Mouse (Mus musculus) activated CD4-positive, CD25-positive, alpha-beta regulatory T cell, adult 4 months (primary cell): ENCODE results near the gene Cdc42. TPM values are rescaled to one million over a fixed set of nuclear protein-coding genes. Genes with fewer than 3 reads are reported as not detected.

Experiments used
- ATAC-seq: one replicate; pipeline ENCODE4 v1.8.0; 2017
- polyA plus RNA-seq, 2 experiments: library from polyadenylated mRNA; unstranded; fragments of 100-300 nt; shearing (Covaris generic); gene quantifications; one replicate each; pipeline ENCODE4 v1.2.1; 2017

Cdc42 gene
- 100 to 1,000 TPM; 726 to 745 TPM for polyA plus RNA-seq

DNA sequence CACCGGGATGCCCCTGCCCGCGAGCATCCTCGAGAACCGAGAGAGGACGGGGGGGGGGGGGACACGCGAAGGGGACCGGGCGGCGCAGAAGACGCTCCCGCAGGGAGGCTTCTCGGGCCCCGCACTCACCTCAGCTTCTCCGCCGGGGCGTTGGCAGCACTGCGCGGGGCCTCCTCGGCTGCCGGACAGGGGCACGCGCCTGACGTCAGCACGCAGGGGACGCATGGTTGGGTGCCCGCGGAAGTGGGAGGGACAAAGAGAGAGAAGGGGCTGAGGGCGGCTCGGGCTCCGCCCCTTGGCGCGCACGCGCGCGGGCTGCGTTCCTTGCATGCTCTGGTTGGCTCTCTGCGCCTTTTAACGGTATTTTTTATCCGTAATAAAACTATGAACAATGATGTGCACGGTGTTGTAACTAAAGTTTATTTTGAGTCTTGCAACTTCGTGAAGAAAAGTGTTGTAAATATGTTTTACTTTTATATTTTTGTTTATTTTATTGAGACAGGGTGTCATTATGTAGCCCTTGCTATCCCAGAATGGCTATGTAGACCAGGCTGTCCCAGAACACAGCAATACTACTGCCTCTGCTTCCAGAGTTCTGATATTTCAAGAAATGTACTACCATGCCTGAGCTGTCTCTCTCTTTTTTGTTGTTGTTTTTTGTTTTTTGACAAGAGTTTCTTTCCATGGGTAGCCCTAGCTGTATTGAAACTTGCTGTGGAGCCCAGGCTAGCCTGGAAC, at the start of gene Cdc42:
Gene Cdc42 (minus strand): TSS at position 204 of the 738 bp plus-strand sequence.
- ATAC-seq, result peak; percentile 89

DNA sequence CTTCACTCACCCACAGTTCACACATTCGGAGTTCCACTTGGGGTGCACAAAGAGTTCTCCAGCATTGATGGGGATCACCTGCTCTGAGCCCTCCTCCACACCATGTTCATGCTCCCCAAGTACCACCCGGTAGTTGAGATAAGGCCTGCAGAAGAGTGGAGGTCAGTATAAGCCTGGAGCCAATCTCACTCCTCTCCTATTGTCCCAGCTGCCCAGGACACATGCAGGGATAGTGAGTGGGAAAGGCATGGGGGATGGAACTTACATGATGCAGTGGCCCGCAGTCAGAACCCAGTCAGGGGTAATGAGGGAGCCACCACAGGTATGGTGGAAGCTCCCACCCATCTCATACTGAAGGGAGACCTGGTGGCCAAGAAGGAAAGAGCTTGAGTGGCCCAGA, 48.1 kb upstream of the Cdc42 start:
- no peak for ATAC-seq

DNA sequence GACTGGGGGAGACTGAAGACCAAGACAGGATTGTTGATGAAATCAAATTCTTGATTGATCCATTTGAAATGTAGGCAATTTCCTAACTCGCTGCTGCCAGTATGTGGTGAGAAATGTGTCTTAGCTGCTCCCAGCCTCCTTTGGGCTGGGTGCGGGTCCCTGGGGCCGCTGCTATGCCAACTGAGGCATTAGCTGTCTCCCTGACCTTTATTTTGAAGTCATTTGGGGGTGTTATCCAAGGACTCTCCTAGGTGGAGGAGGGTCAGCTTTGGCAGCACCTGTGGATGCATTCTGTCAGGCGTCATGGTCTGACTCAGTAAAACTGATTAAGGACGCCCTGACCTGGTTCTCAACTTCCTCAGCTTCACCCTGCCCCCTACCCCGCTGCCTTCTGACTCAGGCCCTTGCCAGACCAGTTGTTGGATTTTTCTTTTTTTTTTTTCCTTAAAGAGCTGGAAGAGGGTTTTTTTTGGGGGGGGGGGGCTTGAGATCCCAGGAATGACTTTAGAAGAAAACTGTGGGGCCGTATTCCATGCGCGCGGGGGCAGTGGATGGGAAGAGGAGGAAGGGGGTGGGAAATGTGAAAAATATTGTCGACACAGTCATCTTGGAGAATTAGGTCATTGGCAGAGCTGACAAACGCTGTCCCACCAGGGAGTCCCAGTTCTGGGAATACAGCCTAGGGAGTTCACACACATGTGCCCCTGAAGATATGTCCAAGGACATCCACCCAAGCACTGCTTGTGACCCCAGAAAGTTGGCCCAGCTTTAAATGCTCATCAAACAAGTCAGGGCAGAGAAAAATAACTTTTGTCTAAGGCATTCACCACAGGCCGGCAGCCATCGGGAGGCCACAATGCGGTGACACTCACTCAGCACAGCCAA, 39.4 kb upstream of the Cdc42 start:
- ATAC-seq, result no peak

DNA sequence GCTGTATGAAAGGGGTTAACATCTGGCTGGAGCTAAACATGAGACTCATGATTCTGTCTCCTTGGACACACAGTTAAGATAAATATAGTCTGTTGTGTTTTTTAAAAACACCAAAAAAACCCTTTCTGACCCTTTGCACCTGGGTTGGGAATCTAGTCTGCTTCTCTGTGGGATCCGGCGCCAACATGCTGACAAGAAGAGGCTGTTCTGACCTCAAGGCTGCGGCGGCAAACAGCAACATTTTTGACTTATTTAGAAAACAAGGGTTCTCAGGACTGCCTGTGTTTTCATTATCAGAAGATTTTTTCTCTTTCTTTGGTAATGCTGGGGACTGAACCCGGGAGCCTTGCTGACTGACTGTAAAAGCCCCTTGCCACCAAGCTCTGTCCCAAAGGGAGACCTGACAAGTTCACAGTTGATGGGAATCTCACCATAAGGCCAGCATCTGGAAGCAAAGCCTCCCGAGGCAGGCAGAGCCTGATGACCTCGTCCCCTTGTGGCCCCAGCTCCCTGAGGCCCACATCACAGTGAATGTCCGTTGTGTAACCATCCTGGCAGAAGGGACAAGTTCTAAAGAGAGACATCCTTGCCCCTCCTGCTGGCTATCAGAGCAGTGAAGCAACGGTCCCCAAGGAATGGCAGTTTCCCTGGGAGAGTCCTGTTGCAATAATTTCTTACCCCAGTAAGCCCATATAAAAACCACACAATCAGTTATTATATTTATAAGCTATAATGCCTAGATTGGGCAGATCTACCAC, 36.0 kb upstream of the Cdc42 start:
- ATAC-seq, result no peak

DNA sequence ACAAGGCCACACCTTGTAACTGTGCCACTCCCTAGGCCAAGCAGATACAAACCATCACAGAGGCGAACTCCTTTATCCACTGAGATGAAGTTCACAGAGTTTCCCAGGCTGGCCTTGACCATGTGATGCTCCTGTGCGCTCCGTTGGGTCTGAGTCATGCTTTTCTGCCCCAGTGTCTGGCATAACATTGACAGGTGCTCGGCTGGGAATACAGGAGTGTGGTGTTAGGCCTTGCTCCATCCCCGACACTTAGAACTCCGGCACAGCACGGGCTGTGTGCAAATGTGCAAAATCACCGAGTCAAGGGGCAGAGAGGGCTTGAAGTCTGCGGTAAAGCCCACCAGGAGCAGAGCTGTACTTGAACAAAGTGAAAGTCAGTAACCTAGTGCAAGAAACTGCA, 35.4 kb upstream of the Cdc42 start:
- ATAC-seq, result no peak

DNA sequence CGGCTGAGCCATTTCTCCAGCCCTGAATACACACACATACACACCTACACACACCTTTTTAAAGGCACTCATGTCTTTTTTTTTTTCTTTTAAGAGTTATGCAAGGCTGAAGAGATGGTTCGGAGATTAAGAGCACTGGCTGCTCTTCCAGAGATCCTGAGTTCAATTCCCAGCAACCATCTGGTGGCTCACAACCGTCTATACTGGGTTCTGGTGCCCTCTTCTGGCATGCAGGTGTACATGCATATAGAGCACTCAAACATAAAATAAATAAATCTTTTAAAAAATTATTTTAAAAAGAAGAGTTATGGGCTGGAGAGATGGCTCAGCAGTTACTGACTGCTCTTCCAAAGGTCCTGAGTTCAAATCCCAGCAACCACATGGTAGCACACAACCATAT, 33.8 kb upstream of the Cdc42 start:
- ATAC-seq, result no peak

DNA sequence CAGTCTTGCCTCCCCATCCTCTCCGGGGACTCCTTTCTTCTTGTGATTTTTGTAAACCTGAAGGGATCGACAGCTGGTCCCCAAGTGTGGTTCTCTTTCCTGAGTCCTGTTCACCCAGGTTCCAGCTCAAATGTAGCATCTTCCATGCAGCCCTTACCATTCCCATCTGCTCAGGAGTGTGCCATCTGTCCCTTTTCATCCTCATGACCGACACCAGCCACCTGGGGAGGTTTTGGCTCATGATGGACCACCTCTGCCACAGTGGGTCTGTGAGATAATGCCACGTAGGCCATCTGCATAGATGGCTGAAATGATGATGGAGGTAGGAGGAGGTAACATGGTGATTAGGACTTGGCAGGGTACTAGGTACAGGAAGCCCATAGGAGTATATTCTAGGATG, 32.7 kb upstream of the Cdc42 start:
- ATAC-seq, result no peak

DNA sequence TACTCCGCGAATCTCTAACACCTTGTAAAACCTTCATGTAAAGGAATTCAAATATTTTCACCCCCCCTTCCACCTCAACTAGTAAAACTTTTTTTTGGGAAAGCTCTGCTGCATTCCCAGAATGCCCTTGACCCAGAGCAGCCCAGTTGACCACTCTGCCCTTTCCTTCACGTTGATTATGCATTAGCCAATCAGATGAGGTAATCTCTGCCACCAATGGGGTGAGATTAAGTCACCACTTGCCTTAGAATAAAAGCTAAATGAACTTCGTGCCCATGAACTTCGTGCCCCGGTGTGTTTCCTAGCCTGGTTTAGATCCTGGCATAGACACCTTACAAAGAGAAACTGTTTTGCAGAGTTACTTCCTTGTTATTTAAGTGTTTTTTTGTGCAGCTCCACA, 31.5 kb upstream of the Cdc42 start:
- ATAC-seq, result no peak

DNA sequence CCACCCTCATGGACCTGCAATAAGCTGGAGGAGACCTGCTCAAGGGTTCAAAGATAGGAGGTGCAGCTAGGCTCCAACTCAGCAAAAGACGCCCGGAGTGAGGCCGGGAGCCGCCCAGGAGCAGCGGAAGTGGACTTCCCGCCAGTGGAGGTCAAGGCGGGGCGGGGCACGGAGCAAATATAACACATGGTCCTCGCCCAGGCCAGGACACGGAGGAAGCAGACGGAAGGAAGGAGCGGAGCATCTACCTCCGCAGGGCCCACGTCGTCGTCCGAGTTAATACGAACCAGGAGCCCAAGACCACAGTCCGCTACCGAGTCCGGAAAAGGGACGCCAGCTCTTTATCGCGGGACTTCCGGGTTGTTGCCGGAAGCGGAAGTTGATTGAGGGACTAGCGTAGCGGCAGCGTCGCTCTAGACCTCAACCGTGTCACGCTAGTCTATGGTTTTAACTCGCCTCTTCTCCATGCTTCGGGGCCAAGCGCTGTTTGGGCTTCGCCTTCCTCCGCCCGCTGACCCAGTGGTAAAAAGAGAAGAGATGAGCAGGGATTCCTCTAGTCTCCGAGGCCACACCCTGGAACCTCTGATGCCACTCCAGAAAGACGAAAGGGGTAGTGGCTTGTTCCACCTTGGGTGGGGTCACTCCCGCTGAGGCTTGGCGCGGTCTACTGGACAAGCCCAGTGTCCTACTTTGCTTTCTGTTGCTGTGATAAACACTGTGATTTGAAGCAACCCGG, 30.7 kb upstream of the Cdc42 start:
- ATAC-seq, result peak; percentile 90

DNA sequence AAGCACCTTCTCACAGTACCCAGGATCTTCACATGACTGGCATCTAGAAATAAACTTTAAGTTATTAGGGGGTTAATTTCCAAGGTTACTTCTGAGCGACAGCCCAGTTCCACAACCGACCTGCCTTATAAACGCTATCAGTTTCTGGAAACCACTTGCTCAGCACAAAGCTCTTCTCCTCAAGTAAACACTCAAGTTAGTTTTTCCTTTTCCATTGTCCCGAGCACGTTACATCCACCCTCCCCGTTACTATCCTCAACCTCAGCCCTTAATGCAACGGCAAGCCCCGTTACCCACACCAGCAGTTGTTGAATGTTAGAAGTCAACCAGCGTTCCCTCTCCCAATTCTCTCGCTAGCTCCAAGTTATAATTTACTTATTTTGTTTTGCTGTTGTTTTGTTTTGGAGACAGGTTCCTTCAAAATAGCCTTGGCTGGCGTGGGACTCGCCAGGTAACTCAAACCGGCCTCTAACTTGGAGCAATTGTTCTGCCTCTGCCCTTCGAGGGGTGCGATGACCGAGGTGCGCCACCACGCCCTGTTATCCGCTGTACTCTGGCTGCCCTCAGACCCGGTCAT, 30.1 kb upstream of the Cdc42 start:
- peak; percentile 12 for ATAC-seq

DNA sequence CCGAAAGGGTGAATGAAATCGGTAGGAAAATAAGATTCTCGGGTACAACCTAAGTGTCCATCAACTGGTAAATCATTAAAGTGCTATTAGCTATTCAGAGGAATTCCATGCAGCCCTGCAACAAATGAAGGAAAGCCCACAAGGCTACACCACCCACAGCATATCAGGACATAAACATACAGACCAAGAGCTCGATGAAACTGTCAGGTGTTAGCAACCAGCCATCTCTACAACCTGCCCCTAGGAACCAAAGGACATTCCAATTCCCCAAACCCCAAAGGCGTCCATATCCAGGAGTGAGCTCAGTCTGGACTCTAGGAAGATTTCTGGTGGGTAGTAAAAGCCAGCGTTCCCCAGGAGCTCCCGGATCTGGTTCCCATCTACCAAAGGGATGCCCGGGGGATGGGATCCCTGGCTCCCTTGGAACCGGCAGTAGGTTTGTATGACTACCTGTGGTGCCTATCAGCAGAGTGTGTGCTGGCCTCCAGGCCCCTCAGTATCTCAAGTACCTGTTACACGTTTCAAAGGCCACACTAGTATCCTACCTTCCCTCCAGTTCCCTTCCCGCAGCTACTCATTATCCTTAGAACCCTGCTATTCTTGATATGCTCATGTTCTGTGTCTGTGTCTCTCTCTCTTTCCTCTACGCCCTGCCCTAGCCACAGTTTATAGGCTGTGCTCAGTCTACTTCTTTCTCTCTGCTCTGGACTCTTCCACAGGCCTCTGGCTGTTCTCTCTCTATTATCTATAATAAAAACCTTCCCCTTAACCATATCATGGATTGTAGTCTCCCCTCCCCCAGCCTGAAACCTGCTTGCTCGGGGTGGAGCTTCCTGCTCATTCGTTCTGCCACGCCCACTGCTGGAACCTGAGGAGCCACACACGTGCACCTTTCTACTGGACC, 23.4 kb upstream of the Cdc42 start:
- ATAC-seq, result no peak

DNA sequence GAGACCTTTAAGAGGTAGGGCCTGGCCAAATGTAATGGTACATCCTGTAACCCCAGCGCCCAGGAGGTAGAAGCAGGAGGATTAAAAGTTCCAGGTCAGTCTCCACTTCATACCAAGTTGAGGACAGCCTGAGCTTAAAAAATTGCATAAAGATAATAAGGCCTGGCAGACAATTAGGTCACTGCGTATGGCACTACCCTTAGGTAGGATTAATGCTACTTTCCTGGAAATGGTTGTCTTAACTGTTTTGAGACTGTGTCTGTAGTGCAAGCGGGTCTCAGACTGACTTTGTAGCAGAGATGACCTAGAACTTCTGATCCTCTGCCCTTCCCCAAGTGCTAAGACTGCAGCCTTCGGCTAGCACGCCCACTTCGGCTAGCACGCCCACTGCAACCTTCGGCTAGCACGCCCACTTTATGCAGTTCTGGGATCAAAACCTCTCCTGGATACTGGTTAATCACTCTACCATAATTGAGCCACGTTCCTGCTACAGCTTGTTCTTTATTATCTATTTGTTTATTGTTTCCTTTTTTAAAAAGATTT, 22.3 kb upstream of the Cdc42 start:
- ATAC-seq, result no peak

DNA sequence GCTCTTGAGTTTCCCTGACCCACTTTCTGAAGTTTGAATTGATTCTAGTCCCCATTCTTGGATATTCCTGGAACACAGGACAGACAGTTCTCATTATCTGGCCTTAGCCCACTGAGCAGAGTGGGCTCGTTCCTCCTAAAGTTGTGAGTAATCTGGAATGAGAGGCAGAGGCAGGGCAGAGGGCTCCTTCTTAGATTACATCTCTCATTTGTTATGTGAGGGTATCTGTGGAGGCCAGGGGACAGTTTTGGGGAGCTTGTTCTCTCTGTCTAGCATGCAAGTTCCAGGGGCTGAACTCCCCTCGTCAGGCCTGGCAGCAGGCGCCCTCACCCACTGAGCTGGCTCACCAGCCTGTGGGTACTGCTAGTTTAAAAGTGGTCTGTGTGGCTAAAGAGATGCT, 21.6 kb upstream of the Cdc42 start:
- no peak for ATAC-seq

DNA sequence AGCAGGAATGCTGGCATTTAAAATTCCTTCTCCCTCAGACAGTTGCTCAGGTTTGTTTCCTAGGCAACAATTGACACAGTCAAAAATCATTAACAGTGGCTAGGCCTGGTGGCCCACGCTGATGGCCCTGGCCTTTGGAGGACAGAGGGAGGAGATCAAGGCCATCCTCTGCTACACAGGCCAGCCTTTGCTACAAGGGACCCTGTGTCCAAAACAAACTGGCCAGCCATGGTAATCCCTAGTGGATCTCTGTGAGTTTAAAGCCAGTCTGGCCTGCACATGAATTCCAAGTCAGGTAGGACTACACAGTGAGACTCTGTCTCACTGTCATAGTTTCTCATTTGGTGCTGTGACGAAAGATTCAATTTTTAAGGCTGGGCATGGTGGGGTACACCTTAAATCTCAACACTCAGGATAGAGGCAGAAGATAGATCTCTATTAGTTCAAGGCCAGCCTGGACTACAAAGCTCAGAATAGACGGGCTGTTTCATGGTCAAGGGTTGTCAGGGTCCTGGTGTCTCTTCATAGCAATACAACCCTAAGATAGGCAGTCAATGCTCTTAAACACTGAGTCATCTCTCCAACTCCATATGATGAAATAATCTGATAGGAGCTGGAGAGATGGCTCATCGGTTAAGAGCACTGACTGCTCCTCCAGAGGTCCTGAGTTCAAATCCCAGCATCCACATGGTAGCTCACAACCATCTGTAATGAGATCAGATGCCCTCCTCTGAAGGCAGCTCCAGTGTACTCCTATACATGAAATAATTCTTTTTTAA, 20.2 kb upstream of the Cdc42 start:
- ATAC-seq, result no peak

DNA sequence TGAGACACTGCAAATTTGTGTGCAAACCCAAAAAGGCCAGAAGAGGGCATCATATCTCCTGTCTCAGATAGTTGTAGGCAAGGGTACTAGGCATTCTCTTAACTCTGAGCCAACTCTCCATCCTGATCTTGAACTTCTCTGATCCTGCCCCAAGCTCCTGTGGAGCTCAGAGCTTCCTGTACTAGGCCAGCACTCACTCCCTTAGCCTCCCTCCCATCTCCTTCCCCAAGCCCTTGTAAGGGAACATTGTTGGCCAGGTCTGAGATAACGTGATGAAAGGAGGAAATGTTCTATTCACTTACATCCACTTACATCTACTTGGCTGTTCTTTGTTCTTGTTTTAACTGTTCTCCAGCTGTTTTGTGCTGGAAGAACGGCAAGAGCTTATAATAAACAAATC, 19.3 kb upstream of the Cdc42 start:
- ATAC-seq, result no peak

DNA sequence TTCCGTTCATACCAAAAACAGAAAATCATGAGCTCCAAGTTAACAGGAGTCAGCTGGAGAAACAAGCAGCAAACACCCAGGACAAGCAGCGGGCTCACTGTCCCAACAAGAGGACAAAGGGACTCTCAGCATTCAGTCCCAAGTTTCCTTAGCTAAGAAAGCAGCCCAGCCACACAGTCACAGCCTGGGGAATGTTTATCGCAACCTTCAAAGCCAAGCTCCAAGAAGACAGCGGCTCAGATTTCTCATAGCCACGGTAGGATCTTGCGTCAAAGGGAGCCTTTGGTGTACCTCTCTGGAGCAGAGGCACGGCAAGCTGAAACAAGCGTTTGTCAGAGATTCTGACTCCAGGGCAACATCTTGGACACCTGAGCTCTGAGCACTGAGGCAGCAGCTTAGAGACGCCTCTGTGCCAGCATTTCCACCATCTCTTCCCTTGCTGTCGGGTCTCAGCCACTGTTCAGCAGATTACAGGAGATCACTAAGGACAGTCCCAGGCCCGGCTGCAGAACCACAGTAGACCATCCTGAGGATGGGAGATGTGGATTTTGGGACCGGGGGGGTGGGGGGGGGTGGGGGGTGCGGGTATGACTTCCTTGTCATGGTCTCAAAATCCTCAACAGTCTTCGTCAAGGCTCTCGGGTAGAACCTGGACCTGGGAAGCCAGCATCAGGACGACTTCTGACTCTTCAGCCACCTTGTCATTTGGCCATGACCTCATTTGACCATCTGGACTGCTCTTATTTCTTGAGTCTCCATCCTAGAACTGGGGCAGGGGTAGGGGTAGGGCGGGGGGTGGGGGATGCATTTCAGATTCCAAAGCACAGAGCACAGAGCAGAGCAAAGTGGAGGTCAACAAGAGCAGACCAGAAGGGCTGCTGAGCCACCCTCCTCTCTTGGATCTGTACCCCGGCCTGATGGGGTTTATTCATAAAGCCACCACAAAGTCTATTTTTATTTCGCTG, 18.1 kb upstream of the Cdc42 start:
- no peak for ATAC-seq

DNA sequence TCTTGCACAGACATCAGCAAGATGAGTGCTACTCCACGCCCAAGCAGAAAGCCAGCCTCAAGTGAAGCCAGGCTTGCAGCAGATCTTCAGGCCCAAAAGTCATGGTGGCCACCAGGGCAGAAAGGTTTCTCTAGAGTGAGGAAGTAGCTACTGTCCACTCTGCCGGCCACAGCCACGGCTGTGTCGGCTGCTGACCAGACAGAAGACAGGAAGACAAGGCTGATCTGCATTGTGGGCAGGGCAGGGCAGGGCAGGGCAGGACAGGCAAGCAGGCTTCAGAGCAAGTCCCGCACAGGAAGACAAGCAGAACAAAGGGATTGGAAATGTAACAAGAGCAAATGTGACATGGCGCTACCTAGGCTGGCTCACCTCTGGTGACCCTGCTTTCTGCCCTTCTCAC, 16.2 kb upstream of the Cdc42 start:
- no peak for ATAC-seq
